Mouse (Mus musculus): ENCODE data around the gene Sult4a1. TPM values are rescaled to one million over a fixed set of nuclear protein-coding genes. Genes with fewer than 3 reads are reported as not detected.
A peak's percentile ranks its signal among the peaks of the same experiment; 100 is the strongest.
"Not testable (repeated sequence)": the region's sequence is repeated elsewhere in the genome, so short reads cannot be mapped to it uniquely, and the experiment has no call there.

The Sult4a1 gene
- total RNA-seq, 2 experiments from 2014 or later = not detected

- not testable (repeated sequence) for DNase-seq (ENCODE audit: low spot score)
Measured at GRCm38 (mm10) chr15:84097536-84097935, 8.0 kb downstream of the Sult4a1 start.

GRCm38 (mm10) chr15:84096051-84096450 is 9.5 kb downstream of the Sult4a1 start:
- peak; percentile 68 for DNase-seq (ENCODE audit: low spot score)

GRCm38 (mm10) chr15:84094921-84095320 is 10.6 kb downstream of the Sult4a1 start:
- DNase-seq (ENCODE audit: low spot score) = no peak

DNA sequence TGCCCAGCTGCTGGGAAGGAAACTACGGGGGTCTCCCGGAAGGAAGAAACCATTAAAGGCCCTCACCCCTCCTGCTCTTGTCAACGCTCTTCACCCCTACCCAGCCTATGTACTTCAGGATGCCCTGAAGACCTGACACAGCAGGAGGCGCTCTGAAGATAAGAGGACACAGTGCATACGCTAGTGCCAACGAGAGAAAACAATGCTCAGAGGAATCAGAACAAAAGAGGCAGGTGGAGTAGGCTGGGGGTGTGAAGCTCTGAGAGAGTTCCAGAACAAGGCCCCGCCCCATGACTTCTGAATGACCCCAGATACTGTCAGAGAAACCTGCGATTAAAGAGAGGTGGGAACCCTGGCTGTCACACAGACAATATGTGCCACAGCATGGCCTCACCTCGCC is 18.8 kb downstream of the Sult4a1 start:
- no peak for DNase-seq (ENCODE audit: low spot score)

DNA sequence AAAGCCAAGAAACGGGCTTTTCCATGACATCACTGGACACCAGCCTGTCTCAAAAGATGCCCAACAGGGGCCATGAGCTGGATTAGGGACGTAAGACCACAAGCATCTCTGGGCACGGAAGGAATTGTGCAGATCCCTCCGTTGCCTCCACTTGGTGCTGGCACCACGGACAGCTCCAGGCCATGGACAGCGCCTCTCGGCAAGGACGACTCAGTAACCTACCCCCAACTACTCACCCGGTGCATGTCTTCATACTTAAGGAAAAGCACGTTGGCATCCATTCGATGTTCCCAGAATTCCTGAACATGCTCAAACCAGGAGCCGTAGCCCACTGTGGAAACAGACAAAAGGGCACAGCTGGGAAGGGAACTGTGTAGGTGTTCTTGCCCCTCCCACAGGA is 19.2 kb downstream of the Sult4a1 start:
- no peak for DNase-seq (ENCODE audit: low spot score)

- no peak for DNase-seq (ENCODE audit: low spot score)
Measured at GRCm38 (mm10) chr15:84080069-84080468, 25.5 kb downstream of the Sult4a1 start.

DNA sequence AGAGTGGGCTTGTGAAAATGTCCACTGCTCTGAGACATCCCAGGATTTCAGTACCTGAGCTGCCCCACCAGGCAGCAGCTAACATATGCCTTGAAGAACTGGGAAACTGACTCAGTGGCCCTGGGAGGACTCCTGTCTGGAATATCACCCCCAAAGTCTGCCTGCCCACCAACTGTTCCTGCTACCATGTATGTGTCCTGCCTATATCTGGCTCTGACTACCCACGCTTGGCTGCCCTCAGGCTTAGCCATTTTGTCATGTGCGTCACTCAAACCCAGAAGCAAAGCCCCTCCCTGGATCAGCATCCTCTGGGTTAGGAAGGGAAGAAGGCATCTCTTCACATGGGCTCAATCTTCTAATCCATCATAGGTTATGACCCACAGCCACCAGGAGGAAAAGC is 26.0 kb downstream of the Sult4a1 start:
- DNase-seq (ENCODE audit: low spot score) = no peak

- DNase-seq (ENCODE audit: low spot score) = no peak
Measured at GRCm38 (mm10) chr15:84078667-84079066, 26.9 kb downstream of the Sult4a1 start.

DNA sequence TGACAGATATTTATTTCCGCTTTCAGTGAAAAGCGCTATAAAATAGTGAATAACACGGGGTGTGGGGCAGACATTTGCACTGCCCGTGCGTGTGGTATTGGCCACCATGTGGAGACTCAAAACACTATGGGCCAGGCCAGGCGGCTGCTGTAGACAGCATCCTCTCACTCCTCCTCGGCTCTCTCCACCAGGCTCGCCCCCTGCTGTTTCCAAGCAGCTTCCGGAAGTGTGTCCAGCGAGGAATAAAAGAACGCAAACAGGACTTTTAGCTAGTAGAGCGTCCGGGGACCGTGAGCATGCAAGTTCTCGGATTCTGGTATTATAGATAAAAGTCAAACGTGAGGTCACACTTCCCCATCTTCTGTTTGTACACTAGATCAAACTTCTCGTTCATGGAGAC is 28.4 kb downstream of the Sult4a1 start:
- DNase-seq (ENCODE audit: low spot score) = no peak

GRCm38 (mm10) chr15:84074705-84075185 is 30.8 kb downstream of the Sult4a1 start:
- no peak for DNase-seq (ENCODE audit: low spot score)

DNA sequence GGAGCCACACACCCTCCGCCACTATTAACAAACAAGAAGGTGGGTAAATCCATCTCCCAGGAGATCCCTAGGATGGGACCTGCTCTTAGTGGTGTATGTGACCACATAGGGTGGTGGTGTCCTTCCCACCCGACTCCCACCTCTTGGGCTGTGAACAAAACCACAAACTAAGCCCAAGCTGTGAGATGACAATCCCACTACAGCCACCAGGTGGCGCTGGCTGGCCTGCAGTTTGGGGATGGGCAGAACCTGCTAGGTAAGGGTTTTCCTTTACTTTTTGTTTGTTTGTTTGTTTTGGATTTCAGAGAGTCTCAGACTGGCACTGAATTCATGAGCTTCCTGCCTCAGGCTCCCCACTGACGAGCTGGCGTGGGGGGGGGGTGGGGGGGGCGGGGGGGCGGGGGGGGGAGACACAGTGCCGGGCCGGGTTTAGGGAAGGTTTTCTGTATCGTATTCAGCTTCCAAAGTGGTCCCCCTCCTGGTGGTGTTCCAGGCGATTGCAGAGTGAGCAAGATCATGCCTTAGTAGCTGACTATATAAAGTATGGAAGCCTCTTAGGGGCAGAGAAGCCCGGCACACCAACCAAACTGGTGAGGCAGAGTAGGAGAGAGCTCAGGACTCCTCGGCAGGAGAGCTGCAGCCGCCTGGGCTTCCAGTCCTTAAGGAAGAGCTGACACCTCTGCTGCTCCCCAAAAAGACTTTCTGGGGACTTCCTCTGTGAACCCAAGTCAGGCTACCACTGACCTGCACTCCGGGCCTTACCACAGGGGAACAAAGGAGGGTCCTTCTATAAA is 31.4 kb downstream of the Sult4a1 start:
- peak; percentile 57 for DNase-seq (ENCODE audit: low spot score)

- no peak for DNase-seq (ENCODE audit: low spot score)
Measured at GRCm38 (mm10) chr15:84073058-84073457, 32.5 kb downstream of the Sult4a1 start.

DNA sequence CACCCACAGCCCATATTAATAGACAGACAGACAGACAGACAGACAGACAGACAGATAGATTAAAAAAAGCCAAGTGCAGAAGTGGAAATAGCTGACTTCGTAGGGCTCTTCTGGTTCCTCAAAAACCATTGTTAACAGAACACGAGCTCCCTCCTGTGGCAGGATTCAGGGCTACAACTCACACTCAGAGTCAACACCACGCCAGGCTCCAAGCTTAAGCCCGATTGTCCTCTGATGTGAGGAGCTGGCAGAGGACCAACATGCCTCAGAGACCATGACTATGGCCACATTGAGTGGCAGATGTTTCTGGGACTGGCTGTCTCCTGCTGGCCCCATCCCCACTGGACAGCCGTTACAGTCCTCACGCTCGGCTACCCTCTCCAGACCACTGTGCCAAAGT is 33.3 kb downstream of the Sult4a1 start:
- DNase-seq (ENCODE audit: low spot score) = peak; percentile 35

DNA sequence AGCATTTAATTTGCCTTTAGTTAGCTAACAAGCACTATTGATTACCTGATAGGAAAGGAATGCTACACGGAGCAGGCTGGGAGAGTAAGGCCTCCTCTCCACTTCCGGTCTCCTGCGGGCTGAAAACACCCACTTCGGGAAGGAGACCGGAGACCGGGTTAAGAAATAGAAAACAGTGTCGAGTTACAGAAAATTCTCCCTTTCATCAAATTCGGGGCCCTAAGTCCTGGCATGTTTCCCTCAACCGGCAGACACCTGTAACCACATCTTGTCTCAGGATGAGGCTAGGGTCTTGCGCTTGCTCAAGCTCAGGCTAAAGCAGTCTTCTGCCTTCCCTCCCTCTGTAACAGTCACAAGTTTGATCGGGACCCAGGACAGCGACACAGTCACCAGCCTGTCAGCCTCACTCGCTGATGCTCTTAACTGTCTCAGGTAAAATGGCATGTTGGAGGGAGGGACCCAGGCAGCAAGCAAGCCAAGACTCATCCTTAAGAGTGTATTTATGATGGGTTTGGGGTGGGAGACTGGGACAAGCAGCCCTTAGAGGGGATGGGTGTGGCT is 35.4 kb downstream of the Sult4a1 start:
- DNase-seq (ENCODE audit: low spot score) = no peak

DNA sequence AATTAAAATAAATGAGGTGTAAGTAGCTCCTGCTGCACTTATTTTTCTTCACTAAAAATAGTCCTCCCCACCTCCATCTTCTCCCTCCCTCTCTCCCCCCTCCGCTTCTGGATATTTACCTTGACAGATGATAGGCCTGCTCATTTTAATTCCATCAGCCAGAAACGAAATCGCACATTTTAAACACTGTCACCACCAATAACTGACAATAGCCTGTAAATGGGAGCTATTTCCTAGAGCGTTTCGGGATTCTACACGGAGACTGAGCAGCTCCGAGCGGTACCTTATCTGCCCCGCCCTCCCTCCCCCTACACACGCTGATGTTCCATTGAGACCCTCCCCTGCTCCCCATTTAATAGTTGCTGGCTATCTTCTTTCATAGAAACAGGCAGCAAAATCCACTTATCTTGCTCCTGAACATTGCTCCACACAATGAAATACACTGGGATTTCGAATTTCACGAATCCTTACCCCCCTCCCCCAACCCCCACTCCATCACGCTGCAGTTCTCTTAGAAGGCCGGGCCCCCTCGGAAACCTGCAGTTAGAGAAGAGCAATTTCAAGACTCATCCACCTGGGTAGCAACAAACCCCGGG is 36.0 kb downstream of the Sult4a1 start:
- DNase-seq (ENCODE audit: low spot score) = no peak

DNA sequence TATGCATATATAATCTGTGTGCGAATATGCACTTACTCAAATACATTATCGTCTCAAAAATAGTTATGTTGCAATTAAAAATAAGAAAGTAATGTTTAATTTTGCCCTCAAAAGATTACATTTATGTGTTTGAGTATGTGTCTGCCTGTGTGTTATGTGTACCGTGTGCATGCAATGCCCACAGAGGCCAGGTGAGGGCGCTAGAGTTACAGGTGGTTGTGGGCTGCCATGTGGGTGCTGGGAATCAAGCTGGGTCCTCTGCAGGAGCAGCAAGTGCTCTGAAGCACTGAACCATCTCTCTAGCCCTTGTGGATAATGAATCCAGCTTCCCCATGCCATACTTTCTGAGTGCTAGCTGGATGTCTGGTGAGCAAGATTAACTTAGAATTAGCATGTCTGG is 39.9 kb downstream of the Sult4a1 start:
- no peak for DNase-seq (ENCODE audit: low spot score)

DNA sequence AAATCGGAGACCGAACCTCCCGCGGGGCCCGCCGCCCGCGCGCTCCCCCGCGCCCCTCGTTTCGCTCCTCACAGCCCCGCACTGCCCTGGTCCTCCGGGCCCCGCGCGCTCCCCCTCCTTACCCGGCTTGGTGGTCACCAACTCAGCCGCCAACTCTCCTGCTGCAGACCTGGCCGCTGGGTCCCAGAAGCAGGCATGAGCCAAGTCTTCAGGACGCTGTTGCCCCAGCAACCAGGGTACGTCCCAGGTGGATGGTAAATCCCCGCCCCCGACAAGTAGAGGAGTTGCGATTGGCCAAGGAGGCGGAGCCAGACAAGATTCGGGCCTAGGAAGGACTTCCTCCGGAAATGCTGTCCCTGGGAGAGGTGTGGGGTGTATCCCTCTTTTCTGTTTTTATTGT is 40.4 kb downstream of the Sult4a1 start, which contains the start of gene Efcab6:
Gene Efcab6 (minus strand): TSS at position 240 of the 400 bp plus-strand sequence.
- DNase-seq (ENCODE audit: low spot score) = no peak

GRCm38 (mm10) chr15:84058841-84059240 is 46.7 kb downstream of the Sult4a1 start:
- DNase-seq (ENCODE audit: low spot score) = no peak

DNA sequence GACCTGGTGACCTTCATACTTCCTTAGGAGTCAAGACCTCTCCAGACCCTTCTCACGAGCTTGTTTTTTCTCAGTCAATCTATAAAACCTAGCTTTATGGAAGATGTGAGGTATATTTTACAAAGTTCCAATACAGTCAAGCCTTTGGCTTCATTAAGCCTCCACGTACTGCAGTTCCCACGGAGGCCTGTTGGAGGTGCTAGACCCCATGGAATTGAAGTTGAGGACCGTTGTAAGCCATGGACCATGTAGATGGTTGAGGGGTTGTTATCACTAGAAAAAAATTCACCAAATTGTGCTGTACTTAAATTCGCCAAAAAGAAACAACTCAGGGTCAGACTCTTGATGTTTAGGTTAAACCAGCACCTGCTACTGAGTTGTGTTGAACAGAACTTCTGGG is 49.5 kb downstream of the Sult4a1 start:
- DNase-seq (ENCODE audit: low spot score) = no peak

GRCm38 (mm10) chr15:84053859-84054258 is 51.7 kb downstream of the Sult4a1 start:
- DNase-seq (ENCODE audit: low spot score) = peak; percentile 84

DNA sequence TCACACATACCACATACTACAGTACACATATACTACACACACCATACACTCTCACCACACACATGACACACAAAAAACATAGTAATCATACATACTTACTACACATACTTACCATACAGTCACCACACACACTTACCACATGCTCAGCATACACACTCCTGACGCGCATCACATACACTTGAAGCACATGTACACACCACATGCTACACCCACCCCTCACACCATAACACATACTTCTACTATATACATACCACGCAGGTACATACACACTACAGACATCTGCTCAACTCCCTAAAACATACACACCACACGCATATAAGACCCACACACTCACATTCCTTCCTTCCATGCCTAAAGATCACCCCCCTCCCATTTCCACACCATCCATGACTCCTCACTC is 52.3 kb downstream of the Sult4a1 start:
- DNase-seq (ENCODE audit: low spot score) = no peak

- DNase-seq (ENCODE audit: low spot score) = no peak
Measured at GRCm38 (mm10) chr15:84052390-84052789, 53.2 kb downstream of the Sult4a1 start.

- no peak for DNase-seq (ENCODE audit: low spot score)
Measured at GRCm38 (mm10) chr15:84049570-84049969, 56.0 kb downstream of the Sult4a1 start.

Measured in gastrocnemius, adult 18-20 months (tissue).